Mouse (Mus musculus): ENCODE data around the gene Lrrc20. TPM values are rescaled to one million over a fixed set of nuclear protein-coding genes. Genes with fewer than 3 reads are reported as not detected.

The Lrrc20 gene
- polyA plus RNA-seq, 1 experiment from 2014 or later, result 6.7 TPM

GRCm38 (mm10) chr10:61466242-61466641 lies 9.4 kb upstream of the Lrrc20 start:
- Histone ChIP-seq H3K27me3 (ENCODE audit: control insufficient read depth, insufficient read depth, low read length) (no peaks in the 10 kb centered on the region), H3K9me3 (ENCODE audit: control insufficient read depth, low read length) (no peaks in the 10 kb centered on the region), H3K4me2 (replicated peaks; ENCODE audit: low read depth) (no peak overlapping the region), H3K36me3 (ENCODE audit: control insufficient read depth, insufficient read depth, low read length) (no peaks in the 10 kb centered on the region), H3K4me3 (ENCODE audit: low read depth, low read length) (no peak overlapping the region), H3K4me1 (replicated peaks; ENCODE audit: control insufficient read depth, insufficient read depth) (no peaks in the 10 kb centered on the region), H3K9ac (ENCODE audit: low read length) (no peak overlapping the region), H3K27ac (replicated peaks) (no peak overlapping the region)
- DNase-seq (ENCODE audit: low spot score) (peak; percentile 27), ATAC-seq (ENCODE audit: low FRiP score, low TSS enrichment) (no peak)
- TF ChIP-seq EP300 (optimal IDR thresholded peaks at IDR 0.05), result no peak
- TF ChIP-seq CTCF (IDR thresholded peaks at IDR 0.05; ENCODE audit: low read depth), result peak; percentile 59
- 73% methylated on average over 8 of the region's 8 CpGs for WGBS

- Histone ChIP-seq H3K4me1 (replicated peaks; ENCODE audit: control insufficient read depth, insufficient read depth) (no peaks in the 10 kb centered on the region), H3K36me3 (ENCODE audit: control insufficient read depth, insufficient read depth, low read length) (no peaks in the 10 kb centered on the region), H3K9me3 (ENCODE audit: control insufficient read depth, low read length) (no peaks in the 10 kb centered on the region), H3K27me3 (ENCODE audit: control insufficient read depth, insufficient read depth, low read length) (no peaks in the 10 kb centered on the region), H3K4me3 (ENCODE audit: low read depth, low read length) (no peak overlapping the region), H3K27ac (replicated peaks) (no peak overlapping the region), H3K9ac (ENCODE audit: low read length) (no peak overlapping the region), H3K4me2 (replicated peaks; ENCODE audit: low read depth) (no peak overlapping the region)
- 34% methylated on average over 5 of the region's 5 CpGs for WGBS
- DNase-seq (ENCODE audit: low spot score) (peak; percentile 31), ATAC-seq (ENCODE audit: low FRiP score, low TSS enrichment) (no peak)
- peak; percentile 85 for TF ChIP-seq CTCF (IDR thresholded peaks at IDR 0.05; ENCODE audit: low read depth)
- no peak for TF ChIP-seq EP300 (optimal IDR thresholded peaks at IDR 0.05)
Measured at GRCm38 (mm10) chr10:61466873-61467272, 8.7 kb upstream of the Lrrc20 start.

- TF ChIP-seq EP300 (optimal IDR thresholded peaks at IDR 0.05) (no peak), CTCF (IDR thresholded peaks at IDR 0.05; ENCODE audit: low read depth) (no peak)
- Histone ChIP-seq H3K4me1 (replicated peaks; ENCODE audit: control insufficient read depth, insufficient read depth) (no peaks in the 10 kb centered on the region), H3K9me3 (ENCODE audit: control insufficient read depth, low read length) (no peaks in the 10 kb centered on the region), H3K27me3 (ENCODE audit: control insufficient read depth, insufficient read depth, low read length) (no peaks in the 10 kb centered on the region), H3K36me3 (ENCODE audit: control insufficient read depth, insufficient read depth, low read length) (no peaks in the 10 kb centered on the region), H3K27ac (replicated peaks) (no peak overlapping the region), H3K4me3 (ENCODE audit: low read depth, low read length) (no peak overlapping the region), H3K9ac (ENCODE audit: low read length) (no peak overlapping the region), H3K4me2 (replicated peaks; ENCODE audit: low read depth) (no peak overlapping the region)
- ATAC-seq (ENCODE audit: low FRiP score, low TSS enrichment) (no peak), DNase-seq (ENCODE audit: low spot score) (no peak)
- 55% methylated on average over 7 of the region's 7 CpGs for WGBS
Measured at GRCm38 (mm10) chr10:61468900-61469299, 6.7 kb upstream of the Lrrc20 start.

- no peaks in the 10 kb centered on the region for H3K36me3 ChIP-seq (ENCODE audit: control insufficient read depth, insufficient read depth, low read length)
- TF ChIP-seq CTCF (IDR thresholded peaks at IDR 0.05; ENCODE audit: low read depth) (no peak), EP300 (optimal IDR thresholded peaks at IDR 0.05) (no peak)
- no peak for ATAC-seq (ENCODE audit: low FRiP score, low TSS enrichment)
Measured at GRCm38 (mm10) chr10:61473640-61474039, 2.0 kb upstream of the Lrrc20 start.

GRCm38 (mm10) chr10:61474344-61474743 lies 1.3 kb upstream of the Lrrc20 start:
- Histone ChIP-seq H3K27me3 (ENCODE audit: control insufficient read depth, insufficient read depth, low read length) (no peaks in the 10 kb centered on the region), H3K27ac (replicated peaks) (no peak overlapping the region), H3K4me1 (replicated peaks; ENCODE audit: control insufficient read depth, insufficient read depth) (peaks cover 4% of the 10 kb centered on the region; the same call in 1 of the 2 replicates), H3K36me3 (ENCODE audit: control insufficient read depth, insufficient read depth, low read length) (no peaks in the 10 kb centered on the region), H3K4me3 (ENCODE audit: low read depth, low read length) (no peak overlapping the region), H3K9me3 (ENCODE audit: control insufficient read depth, low read length) (no peaks in the 10 kb centered on the region), H3K4me2 (replicated peaks; ENCODE audit: low read depth) (no peak overlapping the region), H3K9ac (ENCODE audit: low read length) (no peak overlapping the region)
- WGBS, result 76% methylated on average over 1 of the region's 1 CpGs
- no peak for DNase-seq (ENCODE audit: low spot score)
- ATAC-seq (ENCODE audit: low FRiP score, low TSS enrichment), result no peak
- TF ChIP-seq CTCF (IDR thresholded peaks at IDR 0.05; ENCODE audit: low read depth) (no peak), EP300 (optimal IDR thresholded peaks at IDR 0.05) (no peak)

More at GRCm38 (mm10) chr10:61473640-61474039, 2.0 kb upstream of the Lrrc20 start:
- Histone ChIP-seq H3K9me3 (ENCODE audit: control insufficient read depth, low read length) (no peaks in the 10 kb centered on the region), H3K4me1 (replicated peaks; ENCODE audit: control insufficient read depth, insufficient read depth) (peaks cover 4% of the 10 kb centered on the region; the same call in 1 of the 2 replicates), H3K27me3 (ENCODE audit: control insufficient read depth, insufficient read depth, low read length) (no peaks in the 10 kb centered on the region), H3K27ac (replicated peaks) (no peak overlapping the region), H3K9ac (ENCODE audit: low read length) (no peak overlapping the region), H3K4me2 (replicated peaks; ENCODE audit: low read depth) (no peak overlapping the region), H3K4me3 (ENCODE audit: low read depth, low read length) (no peak overlapping the region)
- 77% methylated on average over 3 of the region's 3 CpGs for WGBS
- no peak for DNase-seq (ENCODE audit: low spot score)

- peak overlapping the region; percentile 70 for H3K27ac ChIP-seq (replicated peaks)
Measured at GRCm38 (mm10) chr10:61476440-61477165, 1.0 kb downstream of the Lrrc20 start.

More at GRCm38 (mm10) chr10:61476440-61477165, 1.0 kb downstream of the Lrrc20 start:
- no peaks in the 10 kb centered on the region for H3K9me3 ChIP-seq (ENCODE audit: control insufficient read depth, low read length)
- peak overlapping the region; percentile 99 for H3K4me2 ChIP-seq (replicated peaks; ENCODE audit: low read depth)
- H3K27me3 ChIP-seq (ENCODE audit: control insufficient read depth, insufficient read depth, low read length), result no peaks in the 10 kb centered on the region
- TF ChIP-seq CTCF (IDR thresholded peaks at IDR 0.05; ENCODE audit: low read depth) (no peak), EP300 (optimal IDR thresholded peaks at IDR 0.05) (no peak)
- H3K36me3 ChIP-seq (ENCODE audit: control insufficient read depth, insufficient read depth, low read length), result no peaks in the 10 kb centered on the region
- H3K4me3 ChIP-seq (ENCODE audit: low read depth, low read length), result peak overlapping the region; percentile 70
- no peak for DNase-seq (ENCODE audit: low spot score)
- no peak for ATAC-seq (ENCODE audit: low FRiP score, low TSS enrichment)
- 14% methylated on average over 15 of the region's 15 CpGs for WGBS
- H3K4me1 ChIP-seq (replicated peaks; ENCODE audit: control insufficient read depth, insufficient read depth), result peaks cover 4% of the 10 kb centered on the region; the same call in 1 of the 2 replicates
- peak overlapping the region; percentile 66 for H3K9ac ChIP-seq (ENCODE audit: low read length)
